Mouse (Mus musculus) embryonic facial prominence, embryonic 15.5 days (tissue): ENCODE results near the gene Lmcd1. TPM values are rescaled to one million over a fixed set of nuclear protein-coding genes. Genes with fewer than 3 reads are reported as not detected.
"Not testable (repeated sequence)": the region's sequence is repeated elsewhere in the genome, so short reads cannot be mapped to it uniquely, and the experiment has no call there.

Source experiments
- ATAC-seq: fragments of 200-750 bp; cut with Nextera tagmentation; 2 replicates; pipeline ENCODE4 v1.8.0; 2017; ENCODE audit warnings: low read depth, moderate TSS enrichment; ENCODE audit not compliant: insufficient number of reproducible peaks, low FRiP score, low TSS enrichment
- H3K27ac ChIP-seq: fragments of 300-500 bp; sonication (generic); replicated peaks from 2 replicates; pipeline ENCODE4 v1.5.1; 2015; ENCODE audit warnings: mild to moderate bottlenecking, inconsistent platforms
- H3K27me3 ChIP-seq: fragments of 300-500 bp; sonication (generic); 2 replicates; pipeline ENCODE4 v1.6.1; 2015; ENCODE audit warnings: inconsistent platforms
- H3K36me3 ChIP-seq: fragments of 300-500 bp; sonication (generic); 2 replicates; pipeline ENCODE4 v1.6.1; 2015; ENCODE audit warnings: mild to moderate bottlenecking, inconsistent platforms
- H3K4me1 ChIP-seq: fragments of 300-500 bp; sonication (generic); 2 replicates; pipeline ENCODE4 v1.6.1; 2015; ENCODE audit warnings: inconsistent platforms
- H3K4me2 ChIP-seq: fragments of 300-500 bp; sonication (generic); replicated peaks from 2 replicates; pipeline ENCODE4 v1.6.1; 2015; ENCODE audit warnings: mild to moderate bottlenecking, inconsistent platforms
- H3K4me3 ChIP-seq: fragments of 300-500 bp; sonication (generic); replicated peaks from 2 replicates; pipeline ENCODE4 v1.5.1; 2015; ENCODE audit warnings: mild to moderate bottlenecking, inconsistent platforms
- H3K9ac ChIP-seq: fragments of 300-500 bp; sonication (generic); 2 replicates; pipeline ENCODE4 v1.6.1; 2015; ENCODE audit warnings: inconsistent platforms
- H3K9me3 ChIP-seq: fragments of 300-500 bp; sonication (generic); replicated peaks from 2 replicates; pipeline ENCODE4 v1.6.1; 2016; ENCODE audit warnings: inconsistent platforms
- WGBS: fragments of 180-500 bp; shearing (Covaris S2); methylation state at CpG from one replicate; pipeline ENCODE4 v1.1.7; 2015; 5-methylcytosine and 5-hydroxymethylcytosine counted together
- polyA plus RNA-seq: library from polyadenylated mRNA; unstranded; fragments of >200 nt; fragmentation: Nextera tagmentation; extraction: Ambion mirVana; gene quantifications from 2 replicates; pipeline ENCODE4 v1.2.1, GENCODE M21; 2015

Gene Lmcd1
- 104 and 128 TPM in 2 replicates for polyA plus RNA-seq

DNA sequence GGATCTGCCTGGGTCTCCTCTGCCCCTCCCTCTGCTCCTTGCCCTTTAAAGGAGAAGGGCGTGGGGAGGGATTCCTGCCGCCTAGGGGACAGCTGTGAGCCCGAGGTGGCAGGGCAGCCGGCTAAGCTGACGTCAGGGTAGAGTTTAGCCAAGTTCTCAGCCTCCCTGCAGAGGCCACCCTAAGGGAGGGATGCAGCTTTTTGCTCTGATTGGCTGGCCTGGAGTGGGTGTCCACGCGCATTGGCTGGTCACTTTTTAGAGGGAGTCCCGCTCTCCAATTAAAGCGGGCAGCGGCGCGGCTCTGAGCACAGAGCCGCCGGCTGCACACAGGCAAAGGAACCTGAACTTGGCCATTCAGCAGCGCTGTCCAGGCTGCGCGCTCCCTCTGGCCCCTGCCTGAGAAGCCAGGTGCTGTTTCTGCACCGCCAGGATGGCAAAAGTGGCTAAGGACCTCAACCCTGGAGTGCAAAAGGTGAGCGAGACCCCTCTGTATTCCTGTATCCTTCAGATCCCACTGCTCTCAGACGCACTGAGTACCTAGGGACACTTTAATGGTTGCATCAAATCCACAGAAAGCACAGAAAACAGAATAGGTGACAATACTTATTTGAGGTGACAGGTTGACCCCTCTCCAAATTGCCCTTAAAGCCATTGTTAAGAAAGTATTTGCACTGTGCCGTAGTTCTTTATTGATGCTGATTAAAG lies at the start of gene Lmcd1:
TSS of gene Lmcd1 (plus strand) at position 258 of the 705 bp plus-strand sequence.
- Histone ChIP-seq H3K4me1 (peaks cover 40% of the 10 kb centered on the region), H3K9ac (peak within 1 kb of the TSS; percentile 24), H3K4me2 (peak within 1 kb of the TSS; percentile 52), H3K9me3 (no peaks in the 10 kb centered on the region), H3K27ac (peak within 1 kb of the TSS; percentile 81), H3K27me3 (no peaks in the 10 kb centered on the region), H3K36me3 (no peaks in the 10 kb centered on the region), H3K4me3 (peak within 1 kb of the TSS; percentile 46)
- under 1% methylated on average over 21 of the region's 21 CpGs for WGBS
- ATAC-seq: peak; percentile 89

DNA sequence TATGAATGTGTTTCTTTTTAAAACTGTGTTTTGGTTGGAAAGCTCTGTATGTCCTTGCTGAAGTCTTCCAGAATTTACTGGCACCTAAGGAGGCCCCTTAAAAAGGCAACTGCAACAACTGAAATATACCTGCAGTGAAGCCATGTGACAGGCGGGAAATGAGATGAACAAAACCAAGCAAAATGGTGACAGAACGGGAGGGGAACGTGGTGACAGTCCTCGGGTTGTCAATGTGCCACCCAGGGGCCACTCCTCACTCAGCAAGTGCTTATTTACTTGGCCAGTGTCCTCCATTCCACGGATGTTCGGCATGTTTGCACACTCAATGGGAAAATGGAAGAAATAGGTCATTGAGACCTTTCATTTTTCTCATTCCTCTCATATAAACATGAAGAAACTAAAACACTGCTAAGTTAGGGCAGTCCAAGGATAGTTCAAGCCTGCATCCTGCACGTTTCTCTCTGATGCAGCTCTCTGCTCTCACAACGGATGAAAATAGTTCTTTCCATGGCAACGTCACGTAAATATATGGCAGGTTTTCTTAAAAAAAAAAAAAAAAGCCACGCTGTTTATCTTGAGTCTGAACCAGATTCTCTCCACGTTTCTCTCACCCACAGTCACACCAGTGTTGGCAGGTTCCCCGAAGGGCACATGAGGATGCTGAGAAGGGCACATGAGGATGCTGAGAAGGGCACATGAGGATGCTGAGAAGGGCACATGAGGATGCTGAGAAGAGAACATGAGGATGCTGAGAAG lies 49.5 kb upstream of the Lmcd1 start:
- Histone ChIP-seq H3K4me3 (no peak overlapping the region), H3K9ac (no peak overlapping the region), H3K9me3 (no peaks in the 10 kb centered on the region), H3K4me1 (0 out of 2 replicates have a peak, but pooled peaks cover 2% of the 10 kb centered on the region), H3K27ac (no peak overlapping the region), H3K27me3 (no peaks in the 10 kb centered on the region), H3K4me2 (no peak overlapping the region), H3K36me3 (no peaks in the 10 kb centered on the region)
- ATAC-seq: no peak
- WGBS: 75% methylated on average over 13 of the region's 13 CpGs

DNA sequence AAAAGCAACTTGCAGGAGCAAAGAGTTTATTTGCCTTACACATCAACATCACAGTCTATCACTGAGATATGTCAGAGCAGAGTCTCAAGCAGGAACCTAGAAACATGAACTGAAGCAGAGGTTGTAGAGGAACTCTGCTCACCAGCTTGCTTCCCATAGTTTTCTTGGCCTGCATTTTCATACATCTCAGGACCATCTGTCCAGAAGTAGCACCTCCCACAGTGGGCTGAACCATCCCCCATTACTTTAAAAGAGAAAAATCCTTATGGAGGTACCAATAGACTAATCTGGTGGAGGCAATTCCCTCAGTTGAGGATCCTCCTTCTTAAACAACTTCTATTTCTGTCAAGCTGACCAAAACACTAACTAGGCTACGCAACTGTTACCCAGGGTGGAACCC lies 36.8 kb upstream of the Lmcd1 start:
- Histone ChIP-seq H3K36me3 (no peaks in the 10 kb centered on the region), H3K27me3 (no peaks in the 10 kb centered on the region), H3K4me1 (no peaks in the 10 kb centered on the region), H3K9ac (no peak overlapping the region), H3K4me3 (no peak overlapping the region), H3K4me2 (no peak overlapping the region), H3K9me3 (no peaks in the 10 kb centered on the region), H3K27ac (no peak overlapping the region)
- no peak for ATAC-seq
- 90% methylated on average over 1 of the region's 1 CpGs for WGBS

DNA sequence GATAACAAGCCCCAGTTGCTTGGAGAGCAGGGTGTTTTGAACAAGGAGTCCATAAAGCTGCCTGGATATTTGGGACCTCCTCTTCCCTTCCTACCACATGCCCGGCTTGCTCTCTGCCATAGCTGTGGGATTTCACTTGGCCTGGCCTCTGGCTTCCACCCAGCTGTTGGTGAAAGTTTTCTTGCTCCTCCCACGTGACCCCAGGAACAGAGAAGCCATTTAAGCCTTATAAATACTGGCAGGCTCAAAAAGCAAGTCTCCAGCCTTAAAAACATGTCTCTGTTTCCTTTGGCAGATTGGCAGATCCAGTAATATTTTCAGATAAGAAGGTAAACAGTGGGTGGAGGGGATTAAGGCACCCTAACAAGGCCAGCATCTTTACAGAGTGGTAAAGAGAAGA lies 31.3 kb upstream of the Lmcd1 start:
- Histone ChIP-seq H3K4me2 (no peak overlapping the region), H3K4me3 (no peak overlapping the region), H3K27ac (no peak overlapping the region), H3K27me3 (no peaks in the 10 kb centered on the region), H3K9ac (no peak overlapping the region), H3K9me3 (no peaks in the 10 kb centered on the region), H3K4me1 (peaks cover 10% of the 10 kb centered on the region), H3K36me3 (no peaks in the 10 kb centered on the region)
- ATAC-seq: no peak
- WGBS: 59% methylated on average over 2 of the region's 2 CpGs

DNA sequence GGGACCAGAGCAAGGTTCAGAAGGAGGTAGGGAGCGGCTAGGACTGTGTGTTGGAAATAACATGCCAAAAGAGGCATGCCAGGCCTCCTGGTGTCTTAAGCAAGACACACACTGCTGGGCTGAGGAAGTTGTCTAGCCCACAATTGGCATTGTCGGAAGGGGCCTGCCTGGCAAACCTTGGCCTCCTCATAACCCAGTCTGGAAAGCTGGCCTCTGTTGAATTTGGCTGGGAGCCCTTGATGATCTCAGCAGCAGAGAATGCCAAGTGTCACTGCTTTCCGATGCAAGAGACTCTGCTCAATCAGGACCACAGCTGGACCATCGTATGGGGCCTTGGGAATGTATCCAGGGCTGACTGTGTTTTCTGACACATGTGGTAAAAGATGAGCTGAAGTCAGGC lies 27.9 kb upstream of the Lmcd1 start:
- Histone ChIP-seq H3K4me1 (peaks cover 10% of the 10 kb centered on the region), H3K36me3 (no peaks in the 10 kb centered on the region), H3K27ac (peak overlapping the region; percentile 69), H3K9me3 (no peaks in the 10 kb centered on the region), H3K4me2 (no peak overlapping the region), H3K4me3 (no peak overlapping the region), H3K27me3 (no peaks in the 10 kb centered on the region), H3K9ac (no peak overlapping the region)
- peak; percentile 84 for ATAC-seq
- WGBS: 35% methylated on average over 4 of the region's 4 CpGs

DNA sequence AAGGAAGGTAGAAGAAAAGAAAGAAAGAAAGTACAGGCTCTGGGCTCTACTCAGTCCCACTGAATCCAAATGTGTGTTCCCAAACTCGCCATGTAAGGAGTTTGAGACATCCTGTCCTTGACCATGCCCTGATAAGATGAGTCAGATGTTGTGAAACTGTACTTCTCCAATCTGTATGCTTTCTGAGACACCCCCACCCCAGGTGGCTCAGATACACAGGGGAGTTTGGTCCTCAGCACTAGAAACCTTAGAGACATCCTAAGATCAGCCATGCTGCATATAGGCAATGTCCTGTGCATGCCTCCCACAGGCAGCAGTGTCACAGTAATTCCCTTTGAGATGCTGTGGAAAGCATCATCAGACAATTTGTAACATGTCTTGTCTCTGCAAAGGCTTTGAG lies 26.9 kb upstream of the Lmcd1 start:
- H3K4me1 ChIP-seq: peaks cover 10% of the 10 kb centered on the region
- H3K36me3 ChIP-seq: no peaks in the 10 kb centered on the region
- H3K27me3 ChIP-seq: no peaks in the 10 kb centered on the region
- 71% methylated on average over 1 of the region's 1 CpGs for WGBS
- no peak overlapping the region for H3K27ac ChIP-seq
- no peak overlapping the region for H3K4me2 ChIP-seq
- no peak for ATAC-seq
- H3K9me3 ChIP-seq: no peaks in the 10 kb centered on the region
- H3K4me3 ChIP-seq: no peak overlapping the region
- no peak overlapping the region for H3K9ac ChIP-seq

DNA sequence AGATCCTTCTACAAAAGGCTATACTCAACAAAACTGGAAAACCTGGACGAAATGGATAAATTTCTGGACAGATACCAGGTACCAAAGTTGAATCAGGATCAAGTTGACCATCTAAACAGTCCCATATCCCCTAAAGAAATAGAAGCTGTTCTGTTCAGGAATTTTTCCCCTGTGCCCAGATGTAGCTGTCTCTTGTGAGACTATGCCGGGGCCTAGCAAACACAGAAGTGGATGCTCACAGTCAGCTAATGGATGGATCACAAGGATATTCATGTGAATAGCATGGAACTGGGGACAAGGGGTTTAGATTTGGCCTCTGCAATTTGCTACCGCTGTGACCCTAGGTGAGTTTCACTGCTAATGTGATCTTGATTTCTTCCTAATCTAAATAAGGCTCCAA lies 19.6 kb upstream of the Lmcd1 start:
- H3K4me1 ChIP-seq, H3K27ac ChIP-seq, ATAC-seq, H3K27me3 ChIP-seq, H3K9me3 ChIP-seq, H3K4me3 ChIP-seq, H3K4me2 ChIP-seq, H3K36me3 ChIP-seq, H3K9ac ChIP-seq: not testable (repeated sequence)
- WGBS: 87% methylated on average over 3 of the region's 3 CpGs

DNA sequence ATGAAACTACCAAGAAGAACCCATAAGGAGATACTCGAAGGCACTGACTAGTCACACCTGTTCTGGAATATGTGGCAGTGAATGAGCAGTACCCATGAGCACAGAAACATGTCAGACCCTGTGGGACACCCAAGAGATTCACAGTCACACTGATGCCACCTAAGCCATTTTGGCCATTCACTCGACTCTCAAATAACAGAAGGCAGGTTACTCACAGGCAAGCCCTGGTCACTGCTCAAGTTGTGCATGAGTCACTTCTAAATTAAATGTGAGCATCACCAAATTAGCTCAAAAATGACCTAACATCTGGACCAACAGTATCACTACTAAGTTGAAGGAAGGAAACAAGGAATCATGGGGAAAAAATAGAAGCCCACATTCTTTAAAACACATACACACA lies 18.6 kb upstream of the Lmcd1 start:
- Histone ChIP-seq H3K4me2 (no peak overlapping the region), H3K9ac (no peak overlapping the region), H3K27me3 (no peaks in the 10 kb centered on the region), H3K4me1 (no peaks in the 10 kb centered on the region), H3K9me3 (no peaks in the 10 kb centered on the region), H3K27ac (no peak overlapping the region), H3K36me3 (no peaks in the 10 kb centered on the region), H3K4me3 (no peak overlapping the region)
- 77% methylated on average over 2 of the region's 2 CpGs for WGBS
- ATAC-seq: no peak

DNA sequence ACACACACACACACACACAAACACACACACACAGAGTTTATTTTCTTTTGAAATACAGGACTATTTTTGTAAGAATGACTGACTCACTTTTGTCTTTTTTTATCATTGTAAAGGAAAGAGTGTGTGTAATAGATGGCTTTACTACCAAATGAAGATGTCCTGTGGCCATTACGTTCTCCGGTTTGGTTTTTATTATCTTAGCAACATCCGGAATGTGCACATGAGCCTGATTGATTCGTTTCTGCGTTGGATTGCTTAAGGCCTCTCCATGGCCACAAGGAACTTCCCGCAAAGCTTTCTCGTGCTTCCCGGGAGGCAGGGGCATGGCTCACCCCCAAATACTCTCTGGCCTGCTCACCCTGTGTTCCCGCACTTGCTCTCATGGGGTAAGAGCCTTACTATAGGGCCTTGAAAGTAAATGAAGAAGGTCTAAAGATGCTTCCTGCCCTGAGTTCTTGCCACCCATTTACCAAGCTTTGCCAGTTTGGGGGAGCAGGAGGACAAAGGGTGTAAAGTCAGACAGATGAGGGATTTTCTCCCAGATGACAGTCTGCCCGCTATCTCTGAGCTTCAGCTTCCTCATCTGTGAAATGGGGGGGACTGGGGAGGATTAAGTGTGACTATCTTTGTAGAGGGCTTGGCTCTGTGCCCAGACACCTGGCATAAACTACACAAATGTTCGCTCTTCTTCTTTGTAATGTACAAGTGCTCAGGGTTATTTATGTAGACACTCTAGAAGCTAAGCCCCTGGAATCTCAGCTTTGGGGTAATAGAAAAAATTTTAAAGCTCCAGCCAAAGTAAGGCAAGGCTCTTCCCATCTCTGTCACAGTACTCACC lies 18.0 kb upstream of the Lmcd1 start:
- peak; percentile 39; the same call in 1 of the 2 replicates for ATAC-seq
- H3K4me3 ChIP-seq: no peak overlapping the region
- no peaks in the 10 kb centered on the region for H3K9me3 ChIP-seq
- no peaks in the 10 kb centered on the region for H3K4me1 ChIP-seq
- H3K4me2 ChIP-seq: no peak overlapping the region
- H3K27me3 ChIP-seq: no peaks in the 10 kb centered on the region
- H3K36me3 ChIP-seq: no peaks in the 10 kb centered on the region
- no peak overlapping the region for H3K9ac ChIP-seq
- 51% methylated on average over 11 of the region's 11 CpGs for WGBS
- 0 out of 2 replicates have a peak overlapping the region, but pooled peaks have one; percentile 19 for H3K27ac ChIP-seq

DNA sequence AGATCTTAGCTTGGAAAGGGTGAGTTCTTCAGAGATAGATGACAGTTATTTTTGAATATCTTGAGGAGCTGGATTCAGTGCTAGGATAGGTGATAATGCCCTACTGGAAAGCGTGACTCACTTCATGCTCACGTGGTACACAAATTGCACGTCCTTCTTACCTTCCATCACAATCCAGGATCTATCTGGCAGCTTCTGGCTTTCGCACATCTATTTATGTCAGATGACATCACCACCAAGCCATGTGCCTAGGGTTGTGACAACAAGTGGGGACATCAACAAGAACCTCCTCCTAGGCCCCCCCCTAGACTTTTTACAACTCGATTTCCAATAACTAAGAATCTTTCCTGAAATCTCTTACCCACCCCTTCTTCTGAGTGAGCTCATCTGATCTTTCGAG lies 17.0 kb upstream of the Lmcd1 start:
- Histone ChIP-seq H3K27ac (no peak overlapping the region), H3K4me3 (no peak overlapping the region), H3K4me2 (no peak overlapping the region), H3K9me3 (no peaks in the 10 kb centered on the region), H3K9ac (no peak overlapping the region), H3K4me1 (no peaks in the 10 kb centered on the region), H3K36me3 (no peaks in the 10 kb centered on the region), H3K27me3 (no peaks in the 10 kb centered on the region)
- no peak for ATAC-seq
- WGBS: 77% methylated on average over 6 of the region's 6 CpGs

DNA sequence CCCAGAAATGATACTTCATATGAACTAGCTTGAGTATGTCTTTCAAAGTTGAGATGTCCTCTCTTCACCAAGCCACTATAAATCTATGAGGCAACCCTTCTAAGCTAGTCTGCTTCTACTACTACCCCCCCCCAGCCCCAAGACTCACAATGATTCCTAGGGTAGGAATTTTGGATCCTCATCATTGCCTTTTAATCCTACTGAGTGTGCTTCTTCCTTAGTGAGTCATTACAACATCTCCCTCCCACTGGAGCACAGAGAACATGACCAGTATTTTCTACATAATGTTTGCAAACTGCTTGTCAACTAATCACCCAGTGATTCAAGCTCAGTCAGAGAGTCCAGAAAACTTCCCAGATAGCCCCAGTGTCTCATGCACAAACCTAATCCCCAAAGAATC lies 12.5 kb upstream of the Lmcd1 start:
- Histone ChIP-seq H3K4me3 (no peak overlapping the region), H3K27ac (no peak overlapping the region), H3K27me3 (no peaks in the 10 kb centered on the region), H3K9me3 (no peaks in the 10 kb centered on the region), H3K4me1 (0 out of 2 replicates have a peak, but pooled peaks cover 2% of the 10 kb centered on the region), H3K9ac (no peak overlapping the region), H3K36me3 (no peaks in the 10 kb centered on the region), H3K4me2 (no peak overlapping the region)
- no peak for ATAC-seq
